Mouse (Mus musculus) liver, embryonic 12.5 days (tissue): ENCODE results near the gene Fes. TPM values are rescaled to one million over a fixed set of nuclear protein-coding genes. Genes with fewer than 3 reads are reported as not detected.

Source experiments
- ATAC-seq: fragments of 200-750 bp; cut with Nextera tagmentation; 2 replicates; pipeline ENCODE4 v1.8.0; 2017; ENCODE audit warnings: moderate number of reproducible peaks, mild to moderate bottlenecking, moderate library complexity
- H3K27ac ChIP-seq: fragments of 300-500 bp; sonication (generic); 2 replicates; pipeline ENCODE4 v1.5.1; 2016; ENCODE audit warnings: mild to moderate bottlenecking
- H3K27me3 ChIP-seq: fragments of 300-500 bp; sonication (generic); replicated peaks from 2 replicates; pipeline ENCODE4 v1.6.1; 2016; ENCODE audit warnings: mild to moderate bottlenecking, moderate library complexity
- H3K36me3 ChIP-seq: fragments of 300-500 bp; sonication (generic); 2 replicates; pipeline ENCODE4 v1.6.1; 2016; ENCODE audit warnings: mild to moderate bottlenecking, moderate library complexity
- H3K4me1 ChIP-seq: fragments of 300-500 bp; sonication (generic); 2 replicates; pipeline ENCODE4 v1.6.1; 2016
- H3K4me2 ChIP-seq: fragments of 300-500 bp; sonication (generic); 2 replicates; pipeline ENCODE4 v1.6.1; 2016; ENCODE audit warnings: mild to moderate bottlenecking, moderate library complexity
- H3K4me3 ChIP-seq: fragments of 300-500 bp; sonication (generic); 2 replicates; pipeline ENCODE4 v1.5.1; 2016; ENCODE audit warnings: mild to moderate bottlenecking, moderate library complexity
- H3K9ac ChIP-seq: fragments of 300-500 bp; sonication (generic); 2 replicates; pipeline ENCODE4 v1.6.1; 2016; ENCODE audit warnings: mild to moderate bottlenecking, moderate library complexity
- H3K9me3 ChIP-seq: fragments of 300-500 bp; sonication (generic); replicated peaks from 2 replicates; pipeline ENCODE4 v1.6.1; 2016; ENCODE audit warnings: mild to moderate bottlenecking, moderate library complexity
- WGBS: fragments of 180-500 bp; shearing (Covaris S2); methylation state at CpG from one replicate; pipeline ENCODE4 v1.1.7; 2016; ENCODE audit not compliant: insufficient replicate concordance; 5-methylcytosine and 5-hydroxymethylcytosine counted together
- polyA plus RNA-seq: library from polyadenylated mRNA; unstranded; fragments of >200 nt; fragmentation: Nextera tagmentation; extraction: Ambion mirVana; gene quantifications from 2 replicates; pipeline ENCODE4 v1.2.1, GENCODE M21; 2016

Gene Fes
- polyA plus RNA-seq, 1 experiment from 2014 or later: 10.3 TPM

- peak overlapping the region; percentile 9; the same call in 1 of the 2 replicates for H3K9ac ChIP-seq
Measured at GRCm38 (mm10) chr7:80386235-80386930, 1.4 kb downstream of the Fes start.

GRCm38 (mm10) chr7:80382919-80383318 is 4.8 kb downstream of the Fes start:
- H3K4me1 ChIP-seq: peaks cover 20% of the 10 kb centered on the region
- H3K9me3 ChIP-seq: no peaks in the 10 kb centered on the region
- peaks cover 8% of the 10 kb centered on the region; the same call in 1 of the 2 replicates for H3K36me3 ChIP-seq
- peaks cover 22% of the 10 kb centered on the region for H3K27me3 ChIP-seq
- H3K4me2 ChIP-seq: no peak overlapping the region
- no peak overlapping the region for H3K9ac ChIP-seq
- no peak overlapping the region for H3K4me3 ChIP-seq
- H3K27ac ChIP-seq: no peak overlapping the region
- 70% methylated on average over 11 of the region's 11 CpGs for WGBS
- ATAC-seq: no peak

More at GRCm38 (mm10) chr7:80386235-80386930, 1.4 kb downstream of the Fes start:
- peaks cover 22% of the 10 kb centered on the region for H3K4me1 ChIP-seq
- ATAC-seq: peak; percentile 40; the same call in 1 of the 2 replicates
- peak overlapping the region; percentile 45 for H3K4me3 ChIP-seq
- peak overlapping the region; percentile 43; the same call in 1 of the 2 replicates for H3K27ac ChIP-seq
- H3K27me3 ChIP-seq: peaks cover 38% of the 10 kb centered on the region
- no peaks in the 10 kb centered on the region for H3K9me3 ChIP-seq
- peak overlapping the region; percentile 43 for H3K4me2 ChIP-seq
- 8% methylated on average over 18 of the region's 18 CpGs for WGBS
- peaks cover 20% of the 10 kb centered on the region for H3K36me3 ChIP-seq

GRCm38 (mm10) chr7:80379531-80379930 is 8.2 kb downstream of the Fes start:
- no peak for ATAC-seq
- H3K36me3 ChIP-seq: peaks cover 8% of the 10 kb centered on the region; the same call in 1 of the 2 replicates
- WGBS: 57% methylated on average over 13 of the region's 13 CpGs

GRCm38 (mm10) chr7:80377471-80377870 is 10.3 kb downstream of the Fes start:
- Histone ChIP-seq H3K9ac (no peak overlapping the region), H3K36me3 (peaks cover 6% of the 10 kb centered on the region; the same call in 1 of the 2 replicates), H3K4me1 (no peaks in the 10 kb centered on the region), H3K9me3 (no peaks in the 10 kb centered on the region), H3K4me3 (no peak overlapping the region), H3K27ac (no peak overlapping the region), H3K4me2 (no peak overlapping the region), H3K27me3 (peaks cover 10% of the 10 kb centered on the region)
- no peak for ATAC-seq
- 44% methylated on average over 6 of the region's 6 CpGs for WGBS

More at GRCm38 (mm10) chr7:80379531-80379930, 8.2 kb downstream of the Fes start:
- Histone ChIP-seq H3K27ac (no peak overlapping the region), H3K9ac (no peak overlapping the region), H3K4me2 (no peak overlapping the region), H3K4me3 (no peak overlapping the region), H3K9me3 (no peaks in the 10 kb centered on the region), H3K4me1 (no peaks in the 10 kb centered on the region), H3K27me3 (peaks cover 4% of the 10 kb centered on the region)

GRCm38 (mm10) chr7:80376192-80376591 is 11.6 kb downstream of the Fes start:
- no peak for ATAC-seq
- WGBS: 75% methylated on average over 10 of the region's 10 CpGs
- Histone ChIP-seq H3K27me3 (peaks cover 20% of the 10 kb centered on the region), H3K4me3 (no peak overlapping the region), H3K36me3 (peaks cover 6% of the 10 kb centered on the region; the same call in 1 of the 2 replicates), H3K9ac (no peak overlapping the region), H3K27ac (no peak overlapping the region), H3K4me2 (no peak overlapping the region), H3K4me1 (peaks cover 4% of the 10 kb centered on the region; the same call in 1 of the 2 replicates), H3K9me3 (no peaks in the 10 kb centered on the region)

- no peak for ATAC-seq
- peaks cover 3% of the 10 kb centered on the region; the same call in 1 of the 2 replicates for H3K36me3 ChIP-seq
Measured at GRCm38 (mm10) chr7:80375376-80376039, 12.2 kb downstream of the Fes start.

GRCm38 (mm10) chr7:80374733-80375132 is 13.0 kb downstream of the Fes start:
- Histone ChIP-seq H3K4me3 (no peak overlapping the region), H3K27ac (no peak overlapping the region), H3K27me3 (peaks cover 34% of the 10 kb centered on the region), H3K9me3 (no peaks in the 10 kb centered on the region), H3K36me3 (peaks cover 3% of the 10 kb centered on the region; the same call in 1 of the 2 replicates), H3K9ac (no peak overlapping the region), H3K4me1 (peaks cover 19% of the 10 kb centered on the region), H3K4me2 (no peak overlapping the region)
- no peak for ATAC-seq
- 78% methylated on average over 3 of the region's 3 CpGs for WGBS

More at GRCm38 (mm10) chr7:80375376-80376039, 12.2 kb downstream of the Fes start:
- peaks cover 11% of the 10 kb centered on the region for H3K4me1 ChIP-seq
- no peaks in the 10 kb centered on the region for H3K9me3 ChIP-seq
- no peak overlapping the region for H3K9ac ChIP-seq
- no peak overlapping the region for H3K4me3 ChIP-seq
- 40% methylated on average over 9 of the region's 9 CpGs for WGBS
- no peak overlapping the region for H3K4me2 ChIP-seq
- no peak overlapping the region for H3K27ac ChIP-seq
- H3K27me3 ChIP-seq: peaks cover 27% of the 10 kb centered on the region

- 54% methylated on average over 3 of the region's 3 CpGs for WGBS
- no peak for ATAC-seq
- Histone ChIP-seq H3K4me3 (no peak overlapping the region), H3K9ac (no peak overlapping the region), H3K9me3 (no peaks in the 10 kb centered on the region), H3K27ac (no peak overlapping the region), H3K27me3 (peaks cover 39% of the 10 kb centered on the region), H3K4me1 (peaks cover 23% of the 10 kb centered on the region), H3K4me2 (no peak overlapping the region), H3K36me3 (peaks cover 3% of the 10 kb centered on the region; the same call in 1 of the 2 replicates)
Measured at GRCm38 (mm10) chr7:80374280-80374679, 13.5 kb downstream of the Fes start.

- WGBS: 71% methylated on average over 12 of the region's 12 CpGs
- Histone ChIP-seq H3K27ac (no peak overlapping the region), H3K4me1 (peaks cover 27% of the 10 kb centered on the region), H3K9me3 (no peaks in the 10 kb centered on the region), H3K4me2 (no peak overlapping the region), H3K9ac (no peak overlapping the region), H3K36me3 (peaks cover 3% of the 10 kb centered on the region; the same call in 1 of the 2 replicates), H3K27me3 (peaks cover 42% of the 10 kb centered on the region), H3K4me3 (no peak overlapping the region)
- no peak for ATAC-seq
Measured at GRCm38 (mm10) chr7:80373850-80374249, 13.9 kb downstream of the Fes start.

GRCm38 (mm10) chr7:80373352-80373751 is 14.4 kb downstream of the Fes start:
- no peak overlapping the region for H3K4me3 ChIP-seq
- ATAC-seq: no peak
- no peak overlapping the region for H3K4me2 ChIP-seq
- H3K27me3 ChIP-seq: peaks cover 42% of the 10 kb centered on the region
- no peaks in the 10 kb centered on the region for H3K9me3 ChIP-seq
- no peak overlapping the region for H3K27ac ChIP-seq
- 60% methylated on average over 4 of the region's 4 CpGs for WGBS
- H3K36me3 ChIP-seq: peaks cover 3% of the 10 kb centered on the region; the same call in 1 of the 2 replicates
- H3K9ac ChIP-seq: no peak overlapping the region
- H3K4me1 ChIP-seq: peaks cover 27% of the 10 kb centered on the region

- Histone ChIP-seq H3K4me1 (peaks cover 27% of the 10 kb centered on the region), H3K4me2 (no peak overlapping the region), H3K27me3 (peaks cover 42% of the 10 kb centered on the region), H3K36me3 (peaks cover 10% of the 10 kb centered on the region), H3K9ac (no peak overlapping the region), H3K27ac (no peak overlapping the region), H3K4me3 (no peak overlapping the region), H3K9me3 (no peaks in the 10 kb centered on the region)
- no peak for ATAC-seq
- WGBS: 41% methylated on average over 2 of the region's 2 CpGs
Measured at GRCm38 (mm10) chr7:80372667-80373066, 15.1 kb downstream of the Fes start.

GRCm38 (mm10) chr7:80372166-80372565 is 15.6 kb downstream of the Fes start:
- Histone ChIP-seq H3K4me1 (peaks cover 27% of the 10 kb centered on the region), H3K27me3 (peaks cover 42% of the 10 kb centered on the region), H3K27ac (no peak overlapping the region), H3K9ac (no peak overlapping the region), H3K4me3 (no peak overlapping the region), H3K36me3 (peaks cover 15% of the 10 kb centered on the region), H3K4me2 (no peak overlapping the region), H3K9me3 (no peaks in the 10 kb centered on the region)
- 52% methylated on average over 3 of the region's 3 CpGs for WGBS
- no peak for ATAC-seq
